Mouse (Mus musculus) heart, adult 8-10 months (tissue): ENCODE measurements around the gene Dcst2. TPM values are rescaled to one million over a fixed set of nuclear protein-coding genes. Genes with fewer than 3 reads are reported as not detected.

Experiments
- DNase-seq: peaks from one replicate; pipeline ENCODE4 v3.0.0; 2022; ENCODE audit warnings: low spot score
- total RNA-seq, 4 experiments: library from RNA; stranded (reverse); gene quantifications; 2 replicates each; pipeline ENCODE4 v1.2.4; 2022

The Dcst2 gene
- not detected for total RNA-seq

- DNase-seq, result no peak
These were observed at the start of gene Dcst2 for GRCm38 (mm10) chr3:89361675-89362074. Gene Dcst2 (plus strand): TSS chr3:89361975.

- DNase-seq, result no peak
These were observed 47.4 kb upstream of the Dcst2 start for GRCm38 (mm10) chr3:89314340-89314739.

GRCm38 (mm10) chr3:89314791-89315190, 47.0 kb upstream of the Dcst2 start:
- no peak for DNase-seq

- peak; percentile 69 for DNase-seq
These were observed 46.4 kb upstream of the Dcst2 start for GRCm38 (mm10) chr3:89315195-89315929.

GRCm38 (mm10) chr3:89315930-89316831, 45.6 kb upstream of the Dcst2 start:
- DNase-seq, result no peak

- peak; percentile 89 for DNase-seq
These were observed 44.9 kb upstream of the Dcst2 start for GRCm38 (mm10) chr3:89316833-89317232.

GRCm38 (mm10) chr3:89317246-89317645, 44.5 kb upstream of the Dcst2 start:
- DNase-seq, result no peak

- DNase-seq, result no peak
These were observed 43.5 kb upstream of the Dcst2 start for GRCm38 (mm10) chr3:89318316-89318715.

GRCm38 (mm10) chr3:89318971-89319590, 42.7 kb upstream of the Dcst2 start:
- DNase-seq, result no peak

- no peak for DNase-seq
These were observed 42.0 kb upstream of the Dcst2 start for GRCm38 (mm10) chr3:89319591-89320350.

GRCm38 (mm10) chr3:89320581-89321182, 41.1 kb upstream of the Dcst2 start:
- no peak for DNase-seq

- DNase-seq, result no peak
These were observed 40.3 kb upstream of the Dcst2 start for GRCm38 (mm10) chr3:89321183-89322130.

- no peak for DNase-seq
These were observed 39.7 kb upstream of the Dcst2 start for GRCm38 (mm10) chr3:89322131-89322500.

GRCm38 (mm10) chr3:89322514-89323165, 39.1 kb upstream of the Dcst2 start, which contains the start of gene Efna3:
Gene Efna3 (minus strand): TSS chr3:89322965.
- DNase-seq, result peak; percentile 38

GRCm38 (mm10) chr3:89325882-89326281, 35.9 kb upstream of the Dcst2 start:
- no peak for DNase-seq

GRCm38 (mm10) chr3:89327371-89327870, 34.4 kb upstream of the Dcst2 start:
- no peak for DNase-seq

- DNase-seq, result no peak
These were observed 33.2 kb upstream of the Dcst2 start for GRCm38 (mm10) chr3:89328623-89329022.

GRCm38 (mm10) chr3:89330346-89330745, 31.4 kb upstream of the Dcst2 start:
- no peak for DNase-seq

- DNase-seq, result no peak
These were observed 30.8 kb upstream of the Dcst2 start for GRCm38 (mm10) chr3:89330948-89331347.
